Mouse (Mus musculus) liver, postnatal 0 days (tissue): ENCODE measurements around the gene Pilra. TPM values are rescaled to one million over a fixed set of nuclear protein-coding genes. Genes with fewer than 3 reads are reported as not detected.
A peak's percentile ranks its signal among the peaks of the same experiment; 100 is the strongest.

ENCODE experiments used
- ATAC-seq: fragments of 200-750 bp; cut with Nextera tagmentation; 2 replicates; pipeline ENCODE4 v1.8.0; 2017; ENCODE audit warnings: mild to moderate bottlenecking, moderate library complexity
- DNase-seq: peaks from one replicate; pipeline ENCODE4 v3.0.0-alpha.2; 2016
- H3K27ac ChIP-seq: fragments of 300-500 bp; sonication (generic); 2 replicates; pipeline ENCODE4 v1.5.1; 2014; ENCODE audit warnings: antibody characterized with exemption, moderate library complexity, mild to moderate bottlenecking, low read depth
- H3K27me3 ChIP-seq: fragments of 300-500 bp; sonication (generic); 2 replicates; pipeline ENCODE4 v1.6.1; 2014; ENCODE audit warnings: low read length, control low read depth, mixed read lengths; ENCODE audit not compliant: insufficient read depth
- H3K36me3 ChIP-seq: fragments of 300-500 bp; sonication (generic); replicated peaks from 2 replicates; pipeline ENCODE4 v1.6.1; 2014; ENCODE audit warnings: mild to moderate bottlenecking, control low read depth, low read length, moderate library complexity, mixed read lengths; ENCODE audit not compliant: insufficient read depth
- H3K4me1 ChIP-seq: fragments of 300-500 bp; sonication (generic); 2 replicates; pipeline ENCODE4 v1.6.1; 2014; ENCODE audit warnings: antibody characterized with exemption, mild to moderate bottlenecking, control low read depth; ENCODE audit not compliant: insufficient read depth
- H3K4me2 ChIP-seq: fragments of 300-500 bp; sonication (generic); 2 replicates; pipeline ENCODE4 v1.6.1; 2014; ENCODE audit warnings: low read depth, mild to moderate bottlenecking, low read length, moderate library complexity, mixed read lengths
- H3K4me3 ChIP-seq: fragments of 300-500 bp; sonication (generic); 2 replicates; pipeline ENCODE4 v1.5.1; 2014; ENCODE audit warnings: low read depth, low read length
- H3K9ac ChIP-seq: fragments of 300-500 bp; sonication (generic); replicated peaks from 2 replicates; pipeline ENCODE4 v1.6.1; 2014; ENCODE audit warnings: mild to moderate bottlenecking, moderate library complexity
- H3K9me3 ChIP-seq: fragments of 300-500 bp; sonication (generic); 2 replicates; pipeline ENCODE4 v1.6.1; 2016; ENCODE audit warnings: mild to moderate bottlenecking, control low read depth, low read length, mixed read lengths
- CTCF ChIP-seq: sonication (generic); IDR thresholded peaks from 2 replicates; pipeline ENCODE4 v1.5.1; 2016; ENCODE audit warnings: antibody characterized with exemption, low read depth
- EP300 ChIP-seq: IDR thresholded peaks from 2 replicates; pipeline ENCODE4 v1.6.1; 2016; ENCODE audit warnings: antibody characterized with exemption, low read depth, mild to moderate bottlenecking
- WGBS: fragments of 180-500 bp; shearing (Covaris S2); extraction: QIAGEN DNeasy Blood & Tissue Kit; methylation state at CpG from one replicate; pipeline ENCODE4 v1.1.7; 2014; ENCODE audit not compliant: insufficient replicate concordance; 5-methylcytosine and 5-hydroxymethylcytosine counted together
- polyA plus RNA-seq: library from polyadenylated mRNA; unstranded; fragments of >200 nt; fragmentation: Nextera tagmentation; extraction: Ambion mirVana; gene quantifications from 2 replicates; pipeline ENCODE4 v1.2.1, GENCODE M21; 2015

Gene Pilra
- polyA plus RNA-seq, 1 experiment from 2014 or later, result 12.1 TPM

- no peak overlapping the region for H3K9ac ChIP-seq
- H3K4me3 ChIP-seq, result no peak overlapping the region
- no peaks in the 10 kb centered on the region for H3K9me3 ChIP-seq
- 60% methylated on average over 1 of the region's 1 CpGs for WGBS
- H3K36me3 ChIP-seq, result no peaks in the 10 kb centered on the region
- no peaks in the 10 kb centered on the region for H3K27me3 ChIP-seq
- no peak overlapping the region for H3K27ac ChIP-seq
- no peak for DNase-seq
- TF ChIP-seq EP300, result no peak
- no peak for TF ChIP-seq CTCF
- H3K4me1 ChIP-seq, result no peaks in the 10 kb centered on the region
- ATAC-seq, result no peak
- H3K4me2 ChIP-seq, result no peak overlapping the region
Measured at GRCm38 (mm10) chr5:137806158-137806557, 29.9 kb downstream of the Pilra start.

GRCm38 (mm10) chr5:137800917-137801316 is 35.2 kb downstream of the Pilra start:
- Histone ChIP-seq H3K9ac (no peak overlapping the region), H3K4me3 (no peak overlapping the region), H3K4me2 (no peak overlapping the region), H3K4me1 (no peaks in the 10 kb centered on the region), H3K36me3 (no peaks in the 10 kb centered on the region), H3K27ac (no peak overlapping the region), H3K27me3 (no peaks in the 10 kb centered on the region), H3K9me3 (no peaks in the 10 kb centered on the region)
- ATAC-seq, result no peak
- TF ChIP-seq EP300, result no peak
- no peak for TF ChIP-seq CTCF
- WGBS, result 64% methylated on average over 3 of the region's 3 CpGs
- no peak for DNase-seq

- Histone ChIP-seq H3K9ac (no peak overlapping the region), H3K4me1 (no peaks in the 10 kb centered on the region), H3K4me3 (no peak overlapping the region), H3K27ac (no peak overlapping the region), H3K36me3 (no peaks in the 10 kb centered on the region), H3K4me2 (no peak overlapping the region), H3K27me3 (no peaks in the 10 kb centered on the region), H3K9me3 (no peaks in the 10 kb centered on the region)
- ATAC-seq (no peak), DNase-seq (no peak)
- no peak for TF ChIP-seq EP300
- no peak for TF ChIP-seq CTCF
- 57% methylated on average over 3 of the region's 3 CpGs for WGBS
Measured at GRCm38 (mm10) chr5:137796606-137797005, 39.5 kb downstream of the Pilra start.

- ATAC-seq (no peak), DNase-seq (no peak)
- no peak overlapping the region for H3K9ac ChIP-seq
- no peak overlapping the region for H3K4me3 ChIP-seq
- H3K27me3 ChIP-seq, result no peaks in the 10 kb centered on the region
- H3K9me3 ChIP-seq, result no peaks in the 10 kb centered on the region
- no peaks in the 10 kb centered on the region for H3K36me3 ChIP-seq
- H3K4me1 ChIP-seq, result peaks cover 6% of the 10 kb centered on the region
- no peak overlapping the region for H3K4me2 ChIP-seq
- no peak overlapping the region for H3K27ac ChIP-seq
- TF ChIP-seq EP300, result no peak
- TF ChIP-seq CTCF, result peak; percentile 45
Measured at GRCm38 (mm10) chr5:137791553-137791952, 44.5 kb downstream of the Pilra start.

- Histone ChIP-seq H3K27me3 (no peaks in the 10 kb centered on the region), H3K4me2 (no peak overlapping the region), H3K4me1 (peaks cover 18% of the 10 kb centered on the region), H3K27ac (no peak overlapping the region), H3K9me3 (no peaks in the 10 kb centered on the region), H3K9ac (no peak overlapping the region), H3K36me3 (peaks cover 5% of the 10 kb centered on the region), H3K4me3 (no peak overlapping the region)
- ATAC-seq, result no peak
- no peak for DNase-seq
- 90% methylated on average over 2 of the region's 2 CpGs for whole genome bisulfite sequencing
- no peak for TF ChIP-seq EP300
- TF ChIP-seq CTCF, result no peak
Measured at GRCm38 (mm10) chr5:137788946-137789531, 47.0 kb downstream of the Pilra start.

- no peak overlapping the region for H3K9ac ChIP-seq
- H3K4me2 ChIP-seq, result peak overlapping the region; percentile 75
- no peaks in the 10 kb centered on the region for H3K9me3 ChIP-seq
- 74% methylated on average over 24 of the region's 24 CpGs for WGBS
- no peaks in the 10 kb centered on the region for H3K27me3 ChIP-seq
- H3K27ac ChIP-seq, result no peak overlapping the region
- peaks cover 23% of the 10 kb centered on the region for H3K4me1 ChIP-seq
- H3K4me3 ChIP-seq, result peak overlapping the region; percentile 73; the same call in 1 of the 2 replicates
- peaks cover 13% of the 10 kb centered on the region for H3K36me3 ChIP-seq
- TF ChIP-seq CTCF, result no peak
- DNase-seq (peak; percentile 29), ATAC-seq (no peak)
Measured at GRCm38 (mm10) chr5:137788171-137788570, 47.9 kb downstream of the Pilra start.
